Mouse (Mus musculus) embryonic facial prominence, embryonic 13.5 days (tissue): ENCODE results near the gene Zfp82. TPM values are rescaled to one million over a fixed set of nuclear protein-coding genes. Genes with fewer than 3 reads are reported as not detected.

ENCODE experiments used
- ATAC-seq: fragments of 200-750 bp; cut with Nextera tagmentation; 2 replicates; pipeline ENCODE4 v1.8.0; 2017; ENCODE audit warnings: low read depth; ENCODE audit not compliant: insufficient number of reproducible peaks, insufficient read depth, low FRiP score, low TSS enrichment
- H3K27ac ChIP-seq: fragments of 300-500 bp; sonication (generic); 2 replicates; pipeline ENCODE4 v1.5.1; 2015; ENCODE audit warnings: moderate library complexity, mild to moderate bottlenecking, inconsistent platforms
- H3K27me3 ChIP-seq: fragments of 300-500 bp; sonication (generic); 2 replicates; pipeline ENCODE4 v1.6.1; 2015; ENCODE audit warnings: mild to moderate bottlenecking, inconsistent platforms
- H3K36me3 ChIP-seq: fragments of 300-500 bp; sonication (generic); 2 replicates; pipeline ENCODE4 v1.6.1; 2015; ENCODE audit warnings: mild to moderate bottlenecking, inconsistent platforms
- H3K4me1 ChIP-seq: fragments of 300-500 bp; sonication (generic); 2 replicates; pipeline ENCODE4 v1.6.1; 2015; ENCODE audit warnings: inconsistent platforms
- H3K4me2 ChIP-seq: fragments of 300-500 bp; sonication (generic); 2 replicates; pipeline ENCODE4 v1.6.1; 2015; ENCODE audit warnings: moderate library complexity, mild to moderate bottlenecking, inconsistent platforms
- H3K4me3 ChIP-seq: fragments of 300-500 bp; sonication (generic); 2 replicates; pipeline ENCODE4 v1.5.1; 2015; ENCODE audit warnings: mild to moderate bottlenecking, inconsistent platforms
- H3K9ac ChIP-seq: fragments of 300-500 bp; sonication (generic); 2 replicates; pipeline ENCODE4 v1.6.1; 2015; ENCODE audit warnings: mild to moderate bottlenecking, inconsistent platforms
- H3K9me3 ChIP-seq: fragments of 300-500 bp; sonication (generic); 2 replicates; pipeline ENCODE4 v1.6.1; 2016; ENCODE audit warnings: inconsistent platforms
- WGBS: fragments of 180-500 bp; shearing (Covaris S2); methylation state at CpG from one replicate; pipeline ENCODE4 v1.1.7; 2015; ENCODE audit warnings: mixed read lengths; 5-methylcytosine and 5-hydroxymethylcytosine counted together
- polyA plus RNA-seq: library from polyadenylated mRNA; unstranded; fragments of >200 nt; fragmentation: Nextera tagmentation; extraction: Ambion mirVana; gene quantifications from 2 replicates; pipeline ENCODE4 v1.2.1, GENCODE M21; 2015

Gene Zfp82
- polyA plus RNA-seq, 1 experiment from 2014 or later = 10.8 TPM

DNA sequence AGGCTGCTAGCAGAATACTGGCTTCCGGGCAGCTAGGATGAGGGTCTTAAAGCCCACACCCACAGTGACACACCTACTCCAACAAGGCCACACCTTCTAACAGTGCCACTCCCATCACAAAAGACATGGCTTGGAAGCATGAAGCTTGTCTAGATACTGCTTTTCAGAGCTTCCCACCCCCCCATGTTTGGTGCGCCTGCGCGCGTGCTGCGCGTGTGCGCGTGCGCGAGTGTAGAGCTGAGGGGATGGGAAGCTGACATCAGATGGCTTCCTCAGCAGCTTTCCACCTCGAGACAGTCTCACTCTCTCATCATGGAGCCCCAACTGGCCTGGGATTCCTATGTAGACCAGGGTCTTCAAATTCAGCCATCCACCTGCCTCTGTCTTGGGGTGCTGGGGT, 38.4 kb downstream of the Zfp82 start:
- 95% methylated on average over 12 of the region's 12 CpGs for WGBS
- Histone ChIP-seq H3K27me3 (no peaks in the 10 kb centered on the region), H3K36me3 (peaks cover 29% of the 10 kb centered on the region), H3K9me3 (no peaks in the 10 kb centered on the region), H3K9ac (no peak overlapping the region), H3K4me3 (no peak overlapping the region), H3K27ac (no peak overlapping the region), H3K4me1 (no peaks in the 10 kb centered on the region), H3K4me2 (no peak overlapping the region)
- no peak for ATAC-seq

DNA sequence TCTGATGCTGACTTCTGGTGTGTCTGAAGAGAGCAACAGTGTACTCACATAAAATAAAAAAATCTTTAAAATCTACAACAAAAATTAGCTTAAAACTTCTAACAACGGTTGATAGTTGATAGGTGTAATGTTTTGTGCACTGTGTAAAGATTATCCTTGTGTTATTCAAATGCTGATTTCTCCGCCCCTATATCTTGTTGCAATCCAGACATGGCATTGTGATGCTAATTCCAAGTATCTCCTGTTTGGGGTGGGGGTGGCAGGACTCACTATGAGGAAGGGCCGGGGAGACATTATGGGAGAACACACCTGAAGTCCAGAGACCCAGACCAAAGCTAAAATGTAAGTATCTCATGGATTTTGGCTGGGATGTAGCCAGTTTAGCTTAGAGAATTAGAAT, 41.3 kb downstream of the Zfp82 start:
- Histone ChIP-seq H3K27ac (no peak overlapping the region), H3K9me3 (no peaks in the 10 kb centered on the region), H3K36me3 (peaks cover 21% of the 10 kb centered on the region), H3K4me3 (no peak overlapping the region), H3K9ac (no peak overlapping the region), H3K27me3 (no peaks in the 10 kb centered on the region), H3K4me2 (no peak overlapping the region), H3K4me1 (no peaks in the 10 kb centered on the region)
- no peak for ATAC-seq
- 83% methylated on average over 3 of the region's 3 CpGs for WGBS

DNA sequence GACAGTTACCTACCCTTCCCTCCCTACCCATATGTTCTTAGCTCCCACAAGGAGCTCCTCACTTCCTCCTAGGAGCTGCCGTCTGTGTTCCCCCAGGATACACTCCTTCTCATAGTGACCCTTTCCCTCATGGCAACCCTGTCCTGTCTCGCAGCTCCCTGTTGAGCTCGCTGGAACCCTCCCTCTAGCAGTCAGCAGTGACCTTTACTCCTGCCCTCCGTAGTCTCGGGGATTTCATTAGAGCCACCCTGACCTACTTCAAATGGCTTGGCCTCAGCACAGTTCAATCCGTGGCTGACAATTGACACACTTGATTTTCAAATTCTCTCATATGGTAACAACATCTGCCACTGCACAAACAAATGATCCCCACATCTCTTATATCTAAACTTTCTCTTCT, 42.0 kb downstream of the Zfp82 start:
- H3K4me3 ChIP-seq = no peak overlapping the region
- ATAC-seq = no peak
- H3K36me3 ChIP-seq = peaks cover 24% of the 10 kb centered on the region
- H3K27me3 ChIP-seq = no peaks in the 10 kb centered on the region
- H3K4me1 ChIP-seq = no peaks in the 10 kb centered on the region
- no peak overlapping the region for H3K4me2 ChIP-seq
- no peaks in the 10 kb centered on the region for H3K9me3 ChIP-seq
- no peak overlapping the region for H3K9ac ChIP-seq
- no peak overlapping the region for H3K27ac ChIP-seq
- 26% methylated on average over 6 of the region's 6 CpGs for WGBS

DNA sequence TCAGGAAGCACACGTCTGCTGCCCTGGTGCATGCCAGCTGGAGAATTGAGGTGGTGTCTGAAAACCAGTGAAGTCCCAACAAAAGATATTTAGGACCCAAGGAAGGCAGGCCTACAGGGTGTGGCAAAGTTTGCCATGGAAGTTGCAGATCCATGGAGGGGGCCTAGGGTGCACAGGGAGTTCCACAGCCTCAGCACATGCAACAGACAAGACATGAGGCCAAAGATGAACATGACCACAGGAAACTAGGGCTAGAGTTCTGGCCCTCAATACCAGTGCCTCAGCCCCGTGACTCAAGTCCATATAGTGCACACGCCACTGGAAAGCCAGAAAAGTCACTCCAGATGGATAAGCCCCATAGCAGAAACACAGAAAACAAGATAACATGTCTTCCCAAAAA, 44.1 kb downstream of the Zfp82 start:
- no peak overlapping the region for H3K27ac ChIP-seq
- ATAC-seq = no peak
- H3K27me3 ChIP-seq = no peaks in the 10 kb centered on the region
- no peak overlapping the region for H3K4me2 ChIP-seq
- H3K4me3 ChIP-seq = no peak overlapping the region
- peaks cover 43% of the 10 kb centered on the region for H3K36me3 ChIP-seq
- H3K9me3 ChIP-seq = no peaks in the 10 kb centered on the region
- no peak overlapping the region for H3K9ac ChIP-seq
- WGBS = 89% methylated on average over 3 of the region's 3 CpGs
- no peaks in the 10 kb centered on the region for H3K4me1 ChIP-seq

DNA sequence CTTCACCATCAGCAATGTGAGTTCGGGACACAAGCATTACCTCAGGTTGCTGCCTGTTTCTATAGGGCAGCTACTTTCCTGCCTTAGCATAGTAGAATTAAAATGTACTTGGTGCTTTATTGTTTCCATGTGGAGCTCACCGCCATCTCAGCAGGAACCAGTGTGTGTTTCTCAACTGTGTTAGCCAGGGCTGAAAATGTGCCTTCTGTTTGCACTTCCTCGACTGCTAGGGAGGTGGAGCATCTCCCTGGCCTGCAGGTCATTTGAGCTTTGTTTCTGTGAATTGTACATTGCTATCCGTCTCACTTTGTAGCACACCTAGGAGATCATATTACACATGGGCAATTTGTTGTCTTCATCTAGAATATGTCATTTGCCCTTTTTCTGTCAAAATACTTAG, 45.4 kb downstream of the Zfp82 start:
- Histone ChIP-seq H3K9me3 (no peaks in the 10 kb centered on the region), H3K36me3 (peaks cover 56% of the 10 kb centered on the region), H3K4me3 (no peak overlapping the region), H3K27ac (no peak overlapping the region), H3K27me3 (no peaks in the 10 kb centered on the region), H3K9ac (no peak overlapping the region), H3K4me2 (no peak overlapping the region), H3K4me1 (no peaks in the 10 kb centered on the region)
- no peak for ATAC-seq
- WGBS = 44% methylated on average over 4 of the region's 4 CpGs

DNA sequence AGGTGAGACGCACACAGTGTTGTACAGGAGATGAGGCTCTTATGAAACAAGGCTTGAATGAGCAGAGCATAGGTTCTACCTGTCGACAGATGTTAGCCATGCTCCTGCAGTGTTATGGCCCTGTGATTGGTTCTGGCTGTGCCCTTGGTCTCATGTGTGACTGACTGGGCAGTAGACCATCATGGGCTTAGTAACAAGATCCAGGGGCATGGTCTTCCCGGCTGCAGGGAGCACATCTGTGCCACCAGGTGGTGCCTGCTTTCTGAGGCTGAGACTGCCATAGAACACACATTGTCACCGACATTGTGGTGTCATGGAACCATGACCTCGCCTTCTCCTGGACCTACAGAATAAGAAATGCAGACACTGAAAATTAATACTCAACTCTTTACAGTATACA, 47.3 kb downstream of the Zfp82 start:
- Histone ChIP-seq H3K4me2 (no peak overlapping the region), H3K4me1 (no peaks in the 10 kb centered on the region), H3K9me3 (no peaks in the 10 kb centered on the region), H3K27me3 (no peaks in the 10 kb centered on the region), H3K36me3 (peaks cover 73% of the 10 kb centered on the region), H3K4me3 (no peak overlapping the region), H3K27ac (no peak overlapping the region), H3K9ac (no peak overlapping the region)
- ATAC-seq = no peak
- 78% methylated on average over 5 of the region's 5 CpGs for WGBS

DNA sequence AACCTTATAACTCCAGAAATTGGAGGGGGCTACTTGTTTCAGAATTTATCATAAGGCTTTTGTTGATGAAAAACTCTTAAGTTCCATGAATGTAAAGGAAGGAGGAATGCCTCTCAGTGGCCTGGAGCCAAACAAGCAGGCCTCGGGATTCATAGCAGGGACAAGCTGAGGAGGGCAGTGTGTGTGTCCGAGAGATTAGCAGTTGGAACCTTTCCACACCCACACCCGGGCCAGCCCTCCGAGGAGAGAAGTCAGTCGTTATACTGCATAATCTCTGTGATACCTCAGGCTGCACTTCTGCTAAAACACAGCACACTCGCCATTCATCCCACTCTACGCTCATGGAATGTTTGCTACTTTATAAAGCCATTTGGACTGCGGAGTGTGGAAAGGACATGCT, 48.9 kb downstream of the Zfp82 start:
- no peak overlapping the region for H3K4me2 ChIP-seq
- WGBS = 94% methylated on average over 8 of the region's 8 CpGs
- peaks cover 84% of the 10 kb centered on the region for H3K36me3 ChIP-seq
- no peaks in the 10 kb centered on the region for H3K27me3 ChIP-seq
- no peak for ATAC-seq
- no peak overlapping the region for H3K4me3 ChIP-seq
- no peaks in the 10 kb centered on the region for H3K4me1 ChIP-seq
- H3K27ac ChIP-seq = no peak overlapping the region
- no peak overlapping the region for H3K9ac ChIP-seq
- no peaks in the 10 kb centered on the region for H3K9me3 ChIP-seq

DNA sequence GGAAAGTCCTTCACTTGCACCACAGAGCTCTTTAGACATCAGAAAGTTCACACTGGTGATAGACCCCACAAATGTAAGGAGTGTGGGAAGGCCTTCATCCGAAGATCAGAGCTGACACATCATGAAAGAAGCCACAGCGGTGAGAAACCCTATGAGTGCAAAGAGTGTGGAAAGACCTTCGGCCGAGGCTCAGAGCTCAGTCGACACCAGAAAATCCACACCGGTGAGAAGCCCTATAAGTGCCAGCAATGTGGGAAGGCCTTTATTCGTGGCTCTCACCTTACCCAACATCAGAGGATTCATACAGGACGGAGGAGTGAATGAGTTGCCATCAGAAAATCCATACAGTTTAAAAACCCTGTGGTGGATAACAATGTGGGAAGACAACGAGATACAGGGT, 49.4 kb downstream of the Zfp82 start:
- no peak for ATAC-seq
- Histone ChIP-seq H3K36me3 (peaks cover 86% of the 10 kb centered on the region), H3K4me2 (no peak overlapping the region), H3K27ac (no peak overlapping the region), H3K9ac (no peak overlapping the region), H3K27me3 (no peaks in the 10 kb centered on the region), H3K4me3 (no peak overlapping the region), H3K4me1 (no peaks in the 10 kb centered on the region), H3K9me3 (no peaks in the 10 kb centered on the region)
- WGBS = 95% methylated on average over 9 of the region's 9 CpGs

DNA sequence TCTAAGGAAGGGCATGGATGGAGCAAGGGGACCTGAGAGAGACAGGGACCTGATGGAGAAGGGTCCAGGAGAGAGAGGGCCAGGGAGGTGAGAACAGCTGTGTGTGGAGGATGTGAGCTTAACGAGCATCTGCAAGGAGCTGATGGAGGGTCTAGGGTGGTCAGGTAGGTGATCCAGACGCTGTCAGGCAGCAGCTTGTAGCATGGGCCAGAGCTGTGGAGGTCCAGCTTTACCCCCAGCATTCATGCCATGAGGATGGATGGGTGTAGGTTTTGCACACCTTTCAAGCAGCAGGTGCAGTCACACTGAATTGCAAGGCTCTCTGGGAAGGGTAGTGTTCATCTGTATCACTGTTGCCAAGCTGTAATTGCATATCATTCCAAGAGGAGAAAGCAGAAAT, 53.2 kb downstream of the Zfp82 start:
- no peaks in the 10 kb centered on the region for H3K9me3 ChIP-seq
- H3K27me3 ChIP-seq = no peaks in the 10 kb centered on the region
- no peak overlapping the region for H3K27ac ChIP-seq
- H3K9ac ChIP-seq = no peak overlapping the region
- WGBS = 91% methylated on average over 2 of the region's 2 CpGs
- no peaks in the 10 kb centered on the region for H3K4me1 ChIP-seq
- no peak overlapping the region for H3K4me2 ChIP-seq
- ATAC-seq = no peak
- no peak overlapping the region for H3K4me3 ChIP-seq
- peaks cover 90% of the 10 kb centered on the region for H3K36me3 ChIP-seq

DNA sequence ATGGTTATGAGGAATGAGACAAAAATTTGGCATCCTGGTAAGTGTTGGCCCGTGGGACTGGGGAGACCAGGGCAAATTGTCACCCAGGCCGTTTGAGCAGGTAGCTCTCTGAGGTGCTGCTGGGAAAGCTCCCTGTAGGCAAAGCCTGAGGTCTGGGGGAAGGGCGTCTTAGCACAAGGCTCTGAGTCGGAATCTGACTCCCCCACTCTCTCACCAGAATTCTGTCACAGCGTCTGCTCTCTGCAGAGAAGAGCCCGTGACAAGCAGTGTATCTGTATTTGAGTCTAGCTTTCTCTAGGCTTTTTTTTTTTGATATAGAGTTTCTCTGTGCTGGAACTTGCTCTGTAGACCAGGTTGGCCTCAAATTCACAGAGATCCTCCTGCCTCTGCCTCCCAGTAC, 55.5 kb downstream of the Zfp82 start:
- Histone ChIP-seq H3K27ac (no peak overlapping the region), H3K27me3 (no peaks in the 10 kb centered on the region), H3K9ac (no peak overlapping the region), H3K4me2 (no peak overlapping the region), H3K36me3 (peaks cover 83% of the 10 kb centered on the region), H3K4me3 (no peak overlapping the region), H3K9me3 (no peaks in the 10 kb centered on the region), H3K4me1 (no peaks in the 10 kb centered on the region)
- no peak for ATAC-seq
- WGBS = 89% methylated on average over 6 of the region's 6 CpGs

DNA sequence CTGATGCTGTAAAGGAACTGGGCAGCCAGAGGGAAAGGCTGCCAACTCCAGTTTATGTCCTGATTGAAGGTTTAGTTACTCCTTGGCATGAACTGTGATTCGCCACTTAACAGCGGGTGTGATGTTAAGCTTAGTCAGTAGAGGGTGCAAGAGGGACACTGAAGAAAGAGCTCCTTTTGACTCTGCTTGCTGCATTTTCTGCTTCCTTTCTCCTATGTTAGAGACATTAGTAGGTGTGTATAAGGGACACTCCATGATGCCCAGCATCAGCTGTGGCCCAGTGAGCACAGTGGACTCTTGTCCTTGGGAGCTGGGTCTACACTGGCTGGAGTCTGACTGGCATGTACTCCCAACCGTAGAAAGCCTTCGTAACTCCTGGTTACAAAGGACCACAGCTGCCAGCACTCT, 59.7 kb downstream of the Zfp82 start:
- peaks cover 37% of the 10 kb centered on the region for H3K4me1 ChIP-seq
- H3K9me3 ChIP-seq = no peaks in the 10 kb centered on the region
- H3K9ac ChIP-seq = no peak overlapping the region
- ATAC-seq = no peak
- H3K36me3 ChIP-seq = peaks cover 52% of the 10 kb centered on the region
- H3K27ac ChIP-seq = no peak overlapping the region
- H3K27me3 ChIP-seq = no peaks in the 10 kb centered on the region
- no peak overlapping the region for H3K4me3 ChIP-seq
- WGBS = 77% methylated on average over 4 of the region's 4 CpGs
- H3K4me2 ChIP-seq = no peak overlapping the region

DNA sequence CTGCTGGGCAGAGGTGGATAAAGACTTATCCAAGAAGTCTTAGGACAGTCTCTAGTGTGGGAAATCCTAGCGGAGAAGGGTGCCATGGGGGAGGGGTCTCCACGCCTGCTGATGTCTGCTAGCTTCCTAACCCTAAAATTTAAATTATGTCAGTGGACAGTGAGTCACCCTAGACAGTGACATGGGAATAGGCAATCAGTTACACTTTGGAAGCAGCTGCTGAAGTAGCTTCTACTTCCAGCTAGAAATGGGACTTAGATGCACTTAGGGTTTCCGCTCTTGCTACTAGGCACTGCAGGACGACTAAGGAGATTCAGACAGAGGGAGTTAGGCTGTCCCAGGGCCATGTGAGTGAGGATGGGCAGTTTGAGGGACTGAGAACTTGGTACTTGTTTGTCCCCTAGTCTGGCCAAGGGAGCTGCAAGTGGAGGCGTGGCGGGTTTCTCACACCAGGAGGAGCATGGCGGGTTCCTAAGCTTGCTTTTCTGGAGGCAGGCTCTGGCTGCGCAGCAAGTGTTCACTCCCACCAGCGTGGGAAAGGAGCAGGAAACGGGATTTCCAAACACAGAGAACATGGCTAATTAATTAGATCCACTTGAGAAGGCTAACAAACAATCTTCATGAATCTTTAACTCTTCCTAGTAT, 62.0 kb downstream of the Zfp82 start:
- no peaks in the 10 kb centered on the region for H3K9me3 ChIP-seq
- H3K36me3 ChIP-seq = peaks cover 38% of the 10 kb centered on the region

More for the DNA sequence above, 62.0 kb downstream of the Zfp82 start:
- no peak overlapping the region for H3K27ac ChIP-seq
- no peak overlapping the region for H3K4me2 ChIP-seq
- H3K27me3 ChIP-seq = no peaks in the 10 kb centered on the region
- H3K9ac ChIP-seq = no peak overlapping the region
- peaks cover 46% of the 10 kb centered on the region for H3K4me1 ChIP-seq
- WGBS = 60% methylated on average over 10 of the region's 10 CpGs
- H3K4me3 ChIP-seq = no peak overlapping the region
- no peak for ATAC-seq
